Mouse (Mus musculus): Measurements from ENCODE around the gene Anxa4. TPM values are rescaled to one million over a fixed set of nuclear protein-coding genes. Genes with fewer than 3 reads are reported as not detected.

Anxa4 gene
- polyA plus RNA-seq, 1 experiment from 2014 or later = 12.1 TPM

- Histone ChIP-seq H3K9me3 (ENCODE audit: control insufficient read depth, low read length) (no peaks in the 10 kb centered on the region), H3K36me3 (ENCODE audit: control insufficient read depth, insufficient read depth, low read length) (peaks cover under 1% of the 10 kb centered on the region), H3K4me3 (ENCODE audit: low read depth, low read length) (no peak overlapping the region), H3K4me1 (ENCODE audit: control insufficient read depth, insufficient read depth, low read length) (no peaks in the 10 kb centered on the region), H3K9ac (ENCODE audit: low read length) (no peak overlapping the region), H3K4me2 (ENCODE audit: low read depth, severe bottlenecking) (no peak overlapping the region), H3K27ac (replicated peaks; ENCODE audit: low read depth, low read length) (no peak overlapping the region), H3K27me3 (ENCODE audit: control insufficient read depth, insufficient read depth, low read length) (no peaks in the 10 kb centered on the region)
- DNase-seq (ENCODE audit: low spot score) = no peak
- WGBS = 87% methylated on average over 10 of the region's 10 CpGs
- no peak for ATAC-seq (ENCODE audit: insufficient number of reproducible peaks, low FRiP score, low TSS enrichment, low read depth)
Measured at GRCm38 (mm10) chr6:86696213-86696612, 97.2 kb downstream of the Anxa4 start.

GRCm38 (mm10) chr6:86694465-86694864 lies 98.9 kb downstream of the Anxa4 start:
- H3K4me2 ChIP-seq (ENCODE audit: low read depth, severe bottlenecking) = no peak overlapping the region
- no peak overlapping the region for H3K9ac ChIP-seq (ENCODE audit: low read length)
- no peaks in the 10 kb centered on the region for H3K27me3 ChIP-seq (ENCODE audit: control insufficient read depth, insufficient read depth, low read length)
- peaks cover 6% of the 10 kb centered on the region for H3K36me3 ChIP-seq (ENCODE audit: control insufficient read depth, insufficient read depth, low read length)
- ATAC-seq (ENCODE audit: insufficient number of reproducible peaks, low FRiP score, low TSS enrichment, low read depth) (no peak), DNase-seq (ENCODE audit: low spot score) (peak; percentile 76)
- no peak overlapping the region for H3K27ac ChIP-seq (replicated peaks; ENCODE audit: low read depth, low read length)
- H3K4me1 ChIP-seq (ENCODE audit: control insufficient read depth, insufficient read depth, low read length) = no peaks in the 10 kb centered on the region
- H3K9me3 ChIP-seq (ENCODE audit: control insufficient read depth, low read length) = no peaks in the 10 kb centered on the region
- no peak overlapping the region for H3K4me3 ChIP-seq (ENCODE audit: low read depth, low read length)

- H3K36me3 ChIP-seq (ENCODE audit: control insufficient read depth, insufficient read depth, low read length) = peaks cover 6% of the 10 kb centered on the region; the same call in 1 of the 2 replicates
- WGBS = 91% methylated on average over 3 of the region's 3 CpGs
- no peak overlapping the region for H3K9ac ChIP-seq (ENCODE audit: low read length)
- ATAC-seq (ENCODE audit: insufficient number of reproducible peaks, low FRiP score, low TSS enrichment, low read depth) (no peak), DNase-seq (ENCODE audit: low spot score) (no peak)
- no peak overlapping the region for H3K4me3 ChIP-seq (ENCODE audit: low read depth, low read length)
- no peak overlapping the region for H3K4me2 ChIP-seq (ENCODE audit: low read depth, severe bottlenecking)
- H3K4me1 ChIP-seq (ENCODE audit: control insufficient read depth, insufficient read depth, low read length) = no peaks in the 10 kb centered on the region
- H3K9me3 ChIP-seq (ENCODE audit: control insufficient read depth, low read length) = no peaks in the 10 kb centered on the region
- no peak overlapping the region for H3K27ac ChIP-seq (replicated peaks; ENCODE audit: low read depth, low read length)
- no peaks in the 10 kb centered on the region for H3K27me3 ChIP-seq (ENCODE audit: control insufficient read depth, insufficient read depth, low read length)
Measured at GRCm38 (mm10) chr6:86689671-86690070, 103.7 kb downstream of the Anxa4 start.

GRCm38 (mm10) chr6:86686971-86687370 lies 106.4 kb downstream of the Anxa4 start:
- no peak overlapping the region for H3K4me3 ChIP-seq (ENCODE audit: low read depth, low read length)
- no peaks in the 10 kb centered on the region for H3K27me3 ChIP-seq (ENCODE audit: control insufficient read depth, insufficient read depth, low read length)
- no peak overlapping the region for H3K27ac ChIP-seq (replicated peaks; ENCODE audit: low read depth, low read length)
- no peaks in the 10 kb centered on the region for H3K4me1 ChIP-seq (ENCODE audit: control insufficient read depth, insufficient read depth, low read length)
- DNase-seq (ENCODE audit: low spot score) = no peak
- peaks cover 7% of the 10 kb centered on the region; the same call in 1 of the 2 replicates for H3K36me3 ChIP-seq (ENCODE audit: control insufficient read depth, insufficient read depth, low read length)
- no peak for ATAC-seq (ENCODE audit: insufficient number of reproducible peaks, low FRiP score, low TSS enrichment, low read depth)
- no peak overlapping the region for H3K4me2 ChIP-seq (ENCODE audit: low read depth, severe bottlenecking)
- 78% methylated on average over 1 of the region's 1 CpGs for WGBS
- H3K9me3 ChIP-seq (ENCODE audit: control insufficient read depth, low read length) = no peaks in the 10 kb centered on the region
- H3K9ac ChIP-seq (ENCODE audit: low read length) = no peak overlapping the region

Other genes with a start within 250 kb of the Anxa4 start
- 0.99 and 1.3 TPM in 2 replicates for gene Asprv1, start 165.4 kb downstream of the Anxa4 start, polyA plus RNA-seq (2014; fragmentation: Nextera tagmentation; extraction: Ambion mirVana)
- 12.8 and 13.4 TPM in 2 replicates for gene Mxd1, start 124.4 kb downstream of the Anxa4 start, polyA plus RNA-seq (2014; fragmentation: Nextera tagmentation; extraction: Ambion mirVana)
- 152 and 154 TPM in 2 replicates for gene Snrnp27, start 109.1 kb downstream of the Anxa4 start, polyA plus RNA-seq (2014; fragmentation: Nextera tagmentation; extraction: Ambion mirVana)
- 43.0 and 49.4 TPM in 2 replicates for gene Gmcl1, start 60.2 kb downstream of the Anxa4 start, polyA plus RNA-seq (2014; fragmentation: Nextera tagmentation; extraction: Ambion mirVana)
- gene Aak1, start 55.9 kb upstream of the Anxa4 start, polyA plus RNA-seq (2014; fragmentation: Nextera tagmentation; extraction: Ambion mirVana) = 14.1 and 21.7 TPM in 2 replicates
- gene Nfu1, start 215.7 kb upstream of the Anxa4 start, polyA plus RNA-seq (2014; fragmentation: Nextera tagmentation; extraction: Ambion mirVana) = 92.3 and 93.6 TPM in 2 replicates
- 23.7 and 25.4 TPM in 2 replicates for gene Gfpt1, start 249.3 kb upstream of the Anxa4 start, polyA plus RNA-seq (2014; fragmentation: Nextera tagmentation; extraction: Ambion mirVana)

All from limb, embryonic 11.5 days (tissue).